Mouse (Mus musculus): ENCODE measurements at regions not wholly inside any gene's neighbourhood (a gene's known extent, or its start where the extent isn't known, plus 50 kb on each side); places are given as distances from the start of the nearest gene placed in this dataset.
A peak's percentile ranks its signal among the peaks of the same experiment; 100 is the strongest.

DNA sequence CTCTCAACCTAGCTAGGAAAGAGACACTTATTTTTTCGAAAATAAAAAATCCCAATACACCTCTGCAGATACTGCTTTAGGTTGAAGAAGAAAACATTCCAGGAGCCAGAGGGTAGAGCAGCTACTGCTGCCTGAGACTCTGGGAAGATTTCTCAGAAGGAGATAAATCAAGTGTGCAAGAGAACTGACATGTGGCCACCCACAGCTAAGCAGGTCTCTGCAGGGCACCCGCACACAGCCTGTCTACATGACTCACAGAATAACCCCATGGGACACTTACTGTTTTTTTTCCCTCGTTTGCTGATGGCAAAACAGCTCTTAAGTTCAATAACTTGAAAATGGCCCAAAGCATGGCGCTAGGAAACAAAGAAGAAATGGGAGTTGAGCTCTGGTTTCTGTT lies 68.7 kb upstream of the Abca1 start:
- H3K27ac ChIP-seq: no peak overlapping the region
- H3K9me3 ChIP-seq (replicated peaks): no peaks in the 10 kb centered on the region
- H3K27me3 ChIP-seq: no peaks in the 10 kb centered on the region
- no peak overlapping the region for H3K4me2 ChIP-seq
- ATAC-seq: no peak
- WGBS: 66% methylated on average over 4 of the region's 4 CpGs
- H3K4me3 ChIP-seq: no peak overlapping the region
- H3K4me1 ChIP-seq: peaks cover 9% of the 10 kb centered on the region; the same call in 1 of the 2 replicates
- no peaks in the 10 kb centered on the region for H3K36me3 ChIP-seq (ENCODE audit: poor library complexity, severe bottlenecking)
- no peak overlapping the region for H3K9ac ChIP-seq

DNA sequence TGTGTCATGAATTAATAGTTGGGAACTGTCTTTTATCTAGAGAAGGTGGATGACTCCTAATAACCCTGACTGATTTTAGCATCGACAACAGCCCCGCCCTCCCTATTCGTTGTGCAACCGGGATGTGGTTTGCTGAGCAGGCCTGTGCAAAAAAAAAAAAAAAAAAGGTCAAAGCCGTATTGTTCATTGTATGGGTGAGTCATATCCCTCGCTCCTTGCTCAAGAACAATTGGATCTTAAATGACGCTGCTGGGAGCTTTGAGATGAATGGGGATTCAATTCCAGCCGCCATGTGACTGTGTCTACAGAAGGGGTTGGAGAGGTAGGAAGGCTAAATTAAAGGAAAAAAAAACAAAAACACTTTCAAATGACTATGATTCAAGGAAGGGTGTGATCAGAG lies 68.1 kb upstream of the Abca1 start:
- 13% methylated on average over 8 of the region's 8 CpGs for WGBS
- Histone ChIP-seq H3K4me3 (no peak overlapping the region), H3K9me3 (replicated peaks) (no peaks in the 10 kb centered on the region), H3K27me3 (no peaks in the 10 kb centered on the region), H3K4me2 (no peak overlapping the region), H3K9ac (no peak overlapping the region), H3K27ac (no peak overlapping the region), H3K4me1 (peaks cover 9% of the 10 kb centered on the region; the same call in 1 of the 2 replicates), H3K36me3 (ENCODE audit: poor library complexity, severe bottlenecking) (no peaks in the 10 kb centered on the region)
- peak; percentile 21; the same call in 1 of the 2 replicates for ATAC-seq

DNA sequence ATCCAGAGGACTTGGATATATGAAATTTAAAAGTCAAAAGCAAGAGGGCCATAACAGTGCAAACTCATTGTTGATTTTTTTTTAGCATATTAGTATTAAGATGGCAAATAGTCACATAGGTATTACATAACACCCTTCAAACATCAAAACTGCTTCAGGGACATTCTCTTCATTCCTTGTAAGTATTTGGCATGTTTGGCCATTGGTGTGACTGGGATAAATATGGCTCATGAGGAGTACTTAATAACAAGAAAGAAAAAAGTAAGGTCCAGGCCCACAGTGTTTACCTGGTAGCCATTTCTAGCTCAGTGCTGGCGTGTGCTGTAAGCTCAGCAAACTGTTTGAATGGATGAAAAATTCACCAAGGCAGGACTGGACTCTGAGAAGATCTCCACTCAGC lies 67.4 kb upstream of the Abca1 start:
- 69% methylated on average over 1 of the region's 1 CpGs for WGBS
- no peaks in the 10 kb centered on the region for H3K36me3 ChIP-seq (ENCODE audit: poor library complexity, severe bottlenecking)

DNA sequence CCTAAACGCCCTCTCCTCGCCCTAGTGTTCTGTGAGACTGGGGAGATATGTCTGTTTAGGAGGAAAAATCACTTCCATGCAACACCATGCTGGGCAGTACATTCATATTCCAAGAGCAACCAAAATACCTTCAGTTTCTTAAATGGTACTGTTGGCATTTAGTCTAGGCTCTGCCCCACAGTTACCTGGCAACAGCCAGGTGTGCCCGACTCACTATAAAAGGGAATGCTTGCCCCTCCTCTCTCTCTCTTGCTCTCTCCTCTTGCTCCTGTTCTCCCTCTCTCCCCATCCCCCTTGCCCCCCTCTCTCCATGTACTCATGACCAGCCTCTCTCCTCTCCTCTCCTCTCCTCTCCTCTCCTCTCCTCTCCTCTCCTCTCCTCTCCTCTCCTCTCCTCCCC lies 66.7 kb upstream of the Abca1 start:
- H3K4me3 ChIP-seq: no peak overlapping the region
- no peak overlapping the region for H3K27ac ChIP-seq
- H3K27me3 ChIP-seq: no peaks in the 10 kb centered on the region
- H3K9me3 ChIP-seq (replicated peaks): no peaks in the 10 kb centered on the region
- 78% methylated on average over 3 of the region's 3 CpGs for WGBS
- peaks cover 9% of the 10 kb centered on the region; the same call in 1 of the 2 replicates for H3K4me1 ChIP-seq
- no peak for ATAC-seq
- no peaks in the 10 kb centered on the region for H3K36me3 ChIP-seq (ENCODE audit: poor library complexity, severe bottlenecking)
- no peak overlapping the region for H3K9ac ChIP-seq
- no peak overlapping the region for H3K4me2 ChIP-seq

More for the DNA sequence above, 67.4 kb upstream of the Abca1 start:
- Histone ChIP-seq H3K27ac (no peak overlapping the region), H3K4me2 (no peak overlapping the region), H3K4me3 (no peak overlapping the region), H3K9ac (no peak overlapping the region), H3K27me3 (no peaks in the 10 kb centered on the region), H3K4me1 (peaks cover 9% of the 10 kb centered on the region; the same call in 1 of the 2 replicates), H3K9me3 (replicated peaks) (no peaks in the 10 kb centered on the region)
- no peak for ATAC-seq

DNA sequence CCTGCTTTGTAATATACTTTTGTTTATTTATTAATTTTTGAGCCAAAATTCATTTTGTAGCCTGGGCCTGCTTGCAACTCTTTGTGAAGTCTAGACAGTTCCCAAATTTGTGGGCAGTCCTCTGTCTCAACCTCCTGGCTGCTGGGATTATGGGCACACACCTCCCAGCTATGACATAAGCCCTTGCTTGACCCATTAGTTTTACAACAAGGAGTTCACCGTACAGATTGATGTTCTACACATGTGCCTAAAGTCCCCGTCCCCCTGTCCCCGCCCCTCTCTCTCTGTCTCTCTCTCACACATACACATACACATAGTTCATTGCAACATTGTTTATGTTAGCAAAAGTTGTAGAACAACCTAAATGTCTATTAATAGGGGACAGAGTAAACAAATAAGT lies 63.7 kb upstream of the Abca1 start:
- Histone ChIP-seq H3K9me3 (replicated peaks) (no peaks in the 10 kb centered on the region), H3K27ac (no peak overlapping the region), H3K9ac (no peak overlapping the region), H3K27me3 (no peaks in the 10 kb centered on the region), H3K36me3 (ENCODE audit: poor library complexity, severe bottlenecking) (no peaks in the 10 kb centered on the region), H3K4me1 (peaks cover 20% of the 10 kb centered on the region), H3K4me2 (no peak overlapping the region), H3K4me3 (no peak overlapping the region)
- ATAC-seq: no peak
- WGBS: 85% methylated on average over 3 of the region's 3 CpGs

DNA sequence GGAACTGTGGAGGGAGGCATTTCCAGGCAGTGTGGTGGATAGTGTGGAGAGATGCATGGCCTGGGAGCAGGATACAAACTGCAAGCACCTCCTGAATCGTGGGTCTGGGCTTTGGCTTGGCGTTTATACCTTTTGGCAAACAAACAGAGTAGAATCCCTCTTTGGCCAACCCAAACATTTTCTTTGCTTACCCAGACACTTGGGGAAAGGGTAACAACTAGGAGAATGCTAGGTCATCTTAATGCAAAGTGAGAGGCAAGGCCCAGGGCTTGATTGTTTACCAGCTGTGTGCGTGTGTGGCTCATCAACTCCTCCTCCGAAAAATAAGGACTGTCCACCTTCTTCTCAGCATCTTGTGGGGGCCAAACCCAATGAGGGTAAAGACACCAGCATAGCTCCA lies 61.1 kb upstream of the Abca1 start:
- Histone ChIP-seq H3K27ac (no peak overlapping the region), H3K4me2 (no peak overlapping the region), H3K4me3 (no peak overlapping the region), H3K27me3 (no peaks in the 10 kb centered on the region), H3K9me3 (replicated peaks) (no peaks in the 10 kb centered on the region), H3K36me3 (ENCODE audit: poor library complexity, severe bottlenecking) (no peaks in the 10 kb centered on the region), H3K4me1 (peaks cover 21% of the 10 kb centered on the region), H3K9ac (no peak overlapping the region)
- 93% methylated on average over 4 of the region's 4 CpGs for WGBS
- ATAC-seq: no peak

DNA sequence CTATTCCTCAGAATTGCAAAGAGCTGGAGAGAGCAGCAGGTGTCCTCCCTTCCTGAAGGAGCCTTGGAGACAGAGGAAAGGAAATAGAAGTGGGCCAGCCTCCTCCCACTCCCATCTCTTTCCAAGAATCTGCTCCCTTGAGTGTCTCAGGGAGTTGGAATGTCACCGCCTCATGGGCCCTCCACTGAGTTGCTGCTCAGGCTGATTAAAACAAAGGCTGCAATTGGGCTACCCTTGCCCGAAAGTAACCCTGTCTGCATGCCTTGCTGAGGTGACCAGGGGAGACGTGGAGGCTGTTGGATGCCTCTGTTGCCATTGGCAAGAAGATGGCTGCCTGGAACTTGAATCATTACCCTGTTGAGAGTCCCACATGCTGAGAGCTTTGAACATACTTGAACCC lies 59.7 kb upstream of the Abca1 start:
- Histone ChIP-seq H3K9ac (no peak overlapping the region), H3K27me3 (no peaks in the 10 kb centered on the region), H3K36me3 (ENCODE audit: poor library complexity, severe bottlenecking) (no peaks in the 10 kb centered on the region), H3K27ac (peak overlapping the region; percentile 81), H3K4me3 (no peak overlapping the region), H3K9me3 (replicated peaks) (no peaks in the 10 kb centered on the region), H3K4me1 (peaks cover 21% of the 10 kb centered on the region), H3K4me2 (no peak overlapping the region)
- peak; percentile 3; the same call in 1 of the 2 replicates for ATAC-seq
- WGBS: 49% methylated on average over 3 of the region's 3 CpGs

DNA sequence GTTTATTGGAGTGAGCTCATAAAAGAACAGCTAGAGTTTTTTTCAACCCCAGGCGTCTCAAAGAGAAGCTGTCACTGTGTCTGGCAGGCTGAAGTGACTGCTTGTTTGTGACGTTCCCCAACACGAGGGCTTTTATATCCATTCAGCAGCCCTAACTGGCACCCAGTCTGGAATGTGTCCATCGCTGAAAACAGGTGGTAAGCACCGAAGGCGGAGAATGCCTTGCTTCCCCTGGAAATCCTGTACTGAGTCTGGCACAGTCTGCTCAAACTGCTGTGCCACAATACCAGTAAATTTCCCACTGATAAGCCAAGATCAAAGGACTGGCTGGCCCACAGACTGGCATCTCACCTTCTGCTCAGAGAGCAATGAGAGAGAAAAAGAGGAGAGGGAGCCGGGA lies 59.1 kb upstream of the Abca1 start:
- peak; percentile 80 for ATAC-seq
- H3K36me3 ChIP-seq (ENCODE audit: poor library complexity, severe bottlenecking): no peaks in the 10 kb centered on the region
- no peak overlapping the region for H3K4me3 ChIP-seq
- WGBS: 15% methylated on average over 7 of the region's 7 CpGs
- peak overlapping the region; percentile 81 for H3K27ac ChIP-seq
- no peaks in the 10 kb centered on the region for H3K27me3 ChIP-seq
- no peaks in the 10 kb centered on the region for H3K9me3 ChIP-seq (replicated peaks)
- H3K4me2 ChIP-seq: peak overlapping the region; percentile 83
- H3K9ac ChIP-seq: no peak overlapping the region
- peaks cover 21% of the 10 kb centered on the region for H3K4me1 ChIP-seq

DNA sequence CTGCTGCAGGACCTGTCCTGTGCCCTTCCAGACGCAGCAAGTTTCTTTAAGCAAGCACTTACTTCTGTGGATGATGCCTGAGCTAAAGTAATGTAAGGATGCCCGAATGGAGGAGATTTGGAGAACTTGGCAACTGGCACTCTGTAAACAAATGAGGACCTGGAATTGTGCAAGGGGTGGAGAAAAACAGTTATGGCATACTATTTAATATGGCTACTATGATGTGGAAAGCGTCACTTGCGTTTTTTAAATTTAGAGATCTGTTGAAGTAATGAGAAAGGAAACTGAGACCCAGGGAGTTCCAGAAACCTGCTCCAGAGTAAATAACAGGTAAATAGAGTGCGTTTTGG lies 58.6 kb upstream of the Abca1 start:
- H3K27me3 ChIP-seq: no peaks in the 10 kb centered on the region
- peaks cover 21% of the 10 kb centered on the region for H3K4me1 ChIP-seq
- H3K9ac ChIP-seq: peak overlapping the region; percentile 71; the same call in 1 of the 2 replicates
- peak overlapping the region; percentile 83 for H3K4me2 ChIP-seq
- ATAC-seq: no peak
- no peaks in the 10 kb centered on the region for H3K9me3 ChIP-seq (replicated peaks)
- WGBS: 40% methylated on average over 5 of the region's 5 CpGs
- H3K27ac ChIP-seq: peak overlapping the region; percentile 81
- no peaks in the 10 kb centered on the region for H3K36me3 ChIP-seq (ENCODE audit: poor library complexity, severe bottlenecking)
- peak overlapping the region; percentile 56 for H3K4me3 ChIP-seq

DNA sequence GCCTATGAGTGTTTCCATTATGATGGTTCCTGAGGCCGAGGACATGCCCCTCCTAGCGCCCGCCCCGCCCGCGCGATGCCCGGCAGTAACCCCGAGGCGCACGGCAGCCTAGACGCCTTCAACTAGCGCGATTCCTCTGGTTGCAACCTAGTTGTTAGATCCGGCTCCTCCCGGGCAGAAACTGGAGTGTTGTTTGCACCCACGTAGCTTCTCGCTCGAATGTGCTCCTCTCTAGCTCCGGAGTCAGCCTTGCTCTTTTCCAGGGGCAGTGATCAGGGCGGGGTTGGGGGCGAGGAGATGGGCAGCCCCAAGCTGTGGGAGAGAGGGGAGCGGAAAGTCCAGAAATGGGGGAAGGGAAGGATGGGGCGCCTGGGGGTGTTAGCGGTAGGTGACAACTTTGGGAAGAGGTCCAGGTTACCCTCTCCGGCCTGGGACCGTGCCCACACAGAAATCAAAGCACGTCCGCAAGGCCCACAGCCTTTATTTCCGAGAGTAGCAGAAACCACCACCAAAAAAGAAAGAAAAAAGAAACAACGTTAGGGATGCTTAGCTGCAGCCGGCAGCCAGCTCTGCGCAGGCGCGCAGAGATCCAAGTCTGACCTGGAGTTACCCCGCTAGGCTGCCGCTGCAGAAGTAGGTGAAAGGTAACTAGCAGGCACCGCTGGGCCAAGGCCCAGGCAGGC lies 58.1 kb upstream of the Abca1 start:
- under 1% methylated on average over 38 of the region's 38 CpGs for WGBS
- H3K4me2 ChIP-seq: peak overlapping the region; percentile 83
- H3K27ac ChIP-seq: peak overlapping the region; percentile 81
- no peaks in the 10 kb centered on the region for H3K9me3 ChIP-seq (replicated peaks)
- H3K27me3 ChIP-seq: no peaks in the 10 kb centered on the region
- no peaks in the 10 kb centered on the region for H3K36me3 ChIP-seq (ENCODE audit: poor library complexity, severe bottlenecking)
- peak; percentile 89 for ATAC-seq
- H3K4me1 ChIP-seq: peaks cover 21% of the 10 kb centered on the region
- H3K4me3 ChIP-seq: peak overlapping the region; percentile 56
- peak overlapping the region; percentile 71 for H3K9ac ChIP-seq

DNA sequence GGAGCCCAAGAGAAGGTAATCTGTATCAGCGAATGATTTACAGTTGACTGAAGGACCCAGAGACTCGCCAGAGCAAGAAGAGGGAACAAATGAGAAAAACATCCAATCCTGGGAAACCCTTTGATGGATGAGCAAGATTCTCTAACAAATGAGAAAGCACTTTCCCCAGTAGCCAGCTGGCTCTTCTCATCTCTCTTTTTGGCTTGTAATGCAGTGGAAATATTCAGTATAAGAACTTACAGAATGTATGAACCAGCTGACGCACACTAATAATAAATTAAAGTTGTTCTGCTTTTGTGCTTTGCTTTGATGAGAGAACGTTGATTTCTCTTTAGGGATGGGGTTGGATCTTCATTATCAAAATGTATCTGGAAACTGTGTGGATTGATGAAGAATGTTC lies 52.8 kb upstream of the Abca1 start:
- 77% methylated on average over 4 of the region's 4 CpGs for WGBS
- Histone ChIP-seq H3K9ac (no peak overlapping the region), H3K9me3 (replicated peaks) (no peaks in the 10 kb centered on the region), H3K4me1 (0 out of 2 replicates have a peak, but pooled peaks cover 3% of the 10 kb centered on the region), H3K4me2 (no peak overlapping the region), H3K36me3 (ENCODE audit: poor library complexity, severe bottlenecking) (no peaks in the 10 kb centered on the region), H3K27ac (no peak overlapping the region), H3K27me3 (no peaks in the 10 kb centered on the region), H3K4me3 (no peak overlapping the region)
- ATAC-seq: no peak

DNA sequence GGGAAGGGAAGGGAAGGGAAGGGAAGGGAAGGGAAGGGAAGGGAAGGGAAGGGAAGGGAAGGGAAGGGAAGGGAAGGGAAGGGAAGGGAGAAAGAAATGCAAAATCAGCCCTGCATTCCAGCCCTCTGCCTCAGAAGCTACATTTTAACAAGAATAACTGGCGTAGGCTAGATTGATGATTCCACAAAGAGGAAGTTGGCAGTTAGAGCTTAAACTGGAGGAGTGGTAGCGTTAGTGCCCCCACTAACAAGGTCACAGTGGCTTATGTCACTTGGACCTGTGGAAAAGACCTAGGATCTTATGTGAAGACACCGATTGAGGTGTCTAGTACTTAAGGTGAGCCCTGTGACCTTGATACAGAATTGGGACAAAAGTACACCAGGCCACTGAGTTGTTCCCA lies 51.0 kb upstream of the Abca1 start:
- WGBS: 93% methylated on average over 3 of the region's 3 CpGs
- Histone ChIP-seq H3K27ac (no peak overlapping the region), H3K9me3 (replicated peaks) (no peaks in the 10 kb centered on the region), H3K9ac (no peak overlapping the region), H3K27me3 (no peaks in the 10 kb centered on the region), H3K4me3 (no peak overlapping the region), H3K4me1 (no peaks in the 10 kb centered on the region), H3K4me2 (no peak overlapping the region), H3K36me3 (ENCODE audit: poor library complexity, severe bottlenecking) (no peaks in the 10 kb centered on the region)
- ATAC-seq: no peak
